Mouse (Mus musculus) liver, postnatal 0 days (tissue): Measurements from ENCODE around the gene Eppin. TPM values are rescaled to one million over a fixed set of nuclear protein-coding genes. Genes with fewer than 3 reads are reported as not detected.

Experiments
- ATAC-seq: fragments of 200-750 bp; cut with Nextera tagmentation; 2 replicates; pipeline ENCODE4 v1.8.0; 2017; ENCODE audit warnings: mild to moderate bottlenecking, moderate library complexity
- DNase-seq: peaks from one replicate; pipeline ENCODE4 v3.0.0-alpha.2; 2016
- H3K27ac ChIP-seq: fragments of 300-500 bp; sonication (generic); 2 replicates; pipeline ENCODE4 v1.5.1; 2014; ENCODE audit warnings: antibody characterized with exemption, moderate library complexity, mild to moderate bottlenecking, low read depth
- H3K27me3 ChIP-seq: fragments of 300-500 bp; sonication (generic); 2 replicates; pipeline ENCODE4 v1.6.1; 2014; ENCODE audit warnings: low read length, control low read depth, mixed read lengths; ENCODE audit not compliant: insufficient read depth
- H3K36me3 ChIP-seq: fragments of 300-500 bp; sonication (generic); replicated peaks from 2 replicates; pipeline ENCODE4 v1.6.1; 2014; ENCODE audit warnings: mild to moderate bottlenecking, control low read depth, low read length, moderate library complexity, mixed read lengths; ENCODE audit not compliant: insufficient read depth
- H3K4me1 ChIP-seq: fragments of 300-500 bp; sonication (generic); 2 replicates; pipeline ENCODE4 v1.6.1; 2014; ENCODE audit warnings: antibody characterized with exemption, mild to moderate bottlenecking, control low read depth; ENCODE audit not compliant: insufficient read depth
- H3K4me2 ChIP-seq: fragments of 300-500 bp; sonication (generic); 2 replicates; pipeline ENCODE4 v1.6.1; 2014; ENCODE audit warnings: low read depth, mild to moderate bottlenecking, low read length, moderate library complexity, mixed read lengths
- H3K4me3 ChIP-seq: fragments of 300-500 bp; sonication (generic); 2 replicates; pipeline ENCODE4 v1.5.1; 2014; ENCODE audit warnings: low read depth, low read length
- H3K9ac ChIP-seq: fragments of 300-500 bp; sonication (generic); replicated peaks from 2 replicates; pipeline ENCODE4 v1.6.1; 2014; ENCODE audit warnings: mild to moderate bottlenecking, moderate library complexity
- H3K9me3 ChIP-seq: fragments of 300-500 bp; sonication (generic); 2 replicates; pipeline ENCODE4 v1.6.1; 2016; ENCODE audit warnings: mild to moderate bottlenecking, control low read depth, low read length, mixed read lengths
- CTCF ChIP-seq: sonication (generic); IDR thresholded peaks from 2 replicates; pipeline ENCODE4 v1.5.1; 2016; ENCODE audit warnings: antibody characterized with exemption, low read depth
- EP300 ChIP-seq: IDR thresholded peaks from 2 replicates; pipeline ENCODE4 v1.6.1; 2016; ENCODE audit warnings: antibody characterized with exemption, low read depth, mild to moderate bottlenecking
- WGBS: fragments of 180-500 bp; shearing (Covaris S2); extraction: QIAGEN DNeasy Blood & Tissue Kit; methylation state at CpG from one replicate; pipeline ENCODE4 v1.1.7; 2014; ENCODE audit not compliant: insufficient replicate concordance; 5-methylcytosine and 5-hydroxymethylcytosine counted together
- polyA plus RNA-seq: library from polyadenylated mRNA; unstranded; fragments of >200 nt; fragmentation: Nextera tagmentation; extraction: Ambion mirVana; gene quantifications from 2 replicates; pipeline ENCODE4 v1.2.1, GENCODE M21; 2015

Gene Eppin
- polyA plus RNA-seq, 1 experiment from 2014 or later: not detected

GRCm38 (mm10) chr2:164544454-164545097 is 48.8 kb downstream of the Eppin start:
- no peak for DNase-seq
- ATAC-seq: no peak
- Histone ChIP-seq H3K9ac (no peak overlapping the region), H3K27me3 (no peaks in the 10 kb centered on the region), H3K36me3 (no peaks in the 10 kb centered on the region), H3K27ac (no peak overlapping the region), H3K4me3 (no peak overlapping the region), H3K4me1 (no peaks in the 10 kb centered on the region), H3K9me3 (no peaks in the 10 kb centered on the region), H3K4me2 (no peak overlapping the region)
- 24% methylated on average over 5 of the region's 5 CpGs for WGBS
- no peak for TF ChIP-seq CTCF
- no peak for TF ChIP-seq EP300

GRCm38 (mm10) chr2:164543745-164544144 is 49.6 kb downstream of the Eppin start:
- H3K27ac ChIP-seq: no peak overlapping the region
- no peak overlapping the region for H3K4me3 ChIP-seq
- DNase-seq (no peak), ATAC-seq (no peak)
- H3K27me3 ChIP-seq: no peaks in the 10 kb centered on the region
- 63% methylated on average over 2 of the region's 2 CpGs for WGBS
- H3K9ac ChIP-seq: no peak overlapping the region
- TF ChIP-seq CTCF (no peak), EP300 (no peak)
- H3K4me1 ChIP-seq: no peaks in the 10 kb centered on the region
- H3K9me3 ChIP-seq: no peaks in the 10 kb centered on the region
- no peaks in the 10 kb centered on the region for H3K36me3 ChIP-seq
- H3K4me2 ChIP-seq: no peak overlapping the region

GRCm38 (mm10) chr2:164542598-164542997 is 50.8 kb downstream of the Eppin start:
- Histone ChIP-seq H3K4me1 (no peaks in the 10 kb centered on the region), H3K27ac (no peak overlapping the region), H3K27me3 (no peaks in the 10 kb centered on the region), H3K36me3 (no peaks in the 10 kb centered on the region), H3K4me3 (no peak overlapping the region), H3K9ac (no peak overlapping the region), H3K4me2 (no peak overlapping the region), H3K9me3 (no peaks in the 10 kb centered on the region)
- ATAC-seq: no peak
- no peak for DNase-seq
- WGBS: 76% methylated on average over 7 of the region's 7 CpGs
- TF ChIP-seq CTCF (no peak), EP300 (no peak)

GRCm38 (mm10) chr2:164542132-164542531 is 51.3 kb downstream of the Eppin start:
- no peak overlapping the region for H3K27ac ChIP-seq
- H3K36me3 ChIP-seq: no peaks in the 10 kb centered on the region
- ATAC-seq (no peak), DNase-seq (no peak)
- no peaks in the 10 kb centered on the region for H3K27me3 ChIP-seq
- 74% methylated on average over 5 of the region's 5 CpGs for WGBS
- TF ChIP-seq EP300: no peak
- TF ChIP-seq CTCF: no peak
- H3K9ac ChIP-seq: no peak overlapping the region
- no peaks in the 10 kb centered on the region for H3K4me1 ChIP-seq
- H3K4me3 ChIP-seq: no peak overlapping the region
- H3K9me3 ChIP-seq: no peaks in the 10 kb centered on the region
- H3K4me2 ChIP-seq: no peak overlapping the region

GRCm38 (mm10) chr2:164540652-164541427 is 52.6 kb downstream of the Eppin start:
- Histone ChIP-seq H3K27ac (no peak overlapping the region), H3K4me1 (no peaks in the 10 kb centered on the region), H3K36me3 (no peaks in the 10 kb centered on the region), H3K4me2 (no peak overlapping the region), H3K9ac (no peak overlapping the region), H3K9me3 (no peaks in the 10 kb centered on the region), H3K27me3 (no peaks in the 10 kb centered on the region), H3K4me3 (no peak overlapping the region)
- TF ChIP-seq EP300 (no peak), CTCF (no peak)
- ATAC-seq (no peak), DNase-seq (no peak)
- WGBS: 18% methylated on average over 8 of the region's 8 CpGs

Other genes starting within 250 kb of the Eppin start
- 59.4 and 63.6 TPM in 2 replicates for gene Slpi, start 204.5 kb downstream of the Eppin start, polyA plus RNA-seq
- not detected in 2 replicates for gene Rbpjl, start 190.5 kb downstream of the Eppin start, polyA plus RNA-seq
- 0.18 and 0.25 TPM in 2 replicates for gene Matn4, start 188.4 kb downstream of the Eppin start, polyA plus RNA-seq
- 194 and 208 TPM in 2 replicates for gene Sdc4, start 149.7 kb downstream of the Eppin start, polyA plus RNA-seq
- 43.5 and 46.2 TPM in 2 replicates for gene Sys1, start 136.6 kb downstream of the Eppin start, polyA plus RNA-seq
- 5.8 and 6.1 TPM in 2 replicates for gene Gm20458, start 132.6 kb downstream of the Eppin start, polyA plus RNA-seq
- gene Trp53tg5, start 119.9 kb downstream of the Eppin start, polyA plus RNA-seq: not detected in 2 replicates
- gene Dbndd2, start 107.5 kb downstream of the Eppin start, polyA plus RNA-seq: 2.7 TPM in 2 replicates
- gene Pigt, start 96.1 kb downstream of the Eppin start, polyA plus RNA-seq: 24.3 and 25.1 TPM in 2 replicates
- 3.0 and 3.3 TPM in 2 replicates for gene Wfdc2, start 31.2 kb downstream of the Eppin start, polyA plus RNA-seq
- not detected in 2 replicates for gene Spint3, start 20.1 kb downstream of the Eppin start, polyA plus RNA-seq
- not detected in 2 replicates for gene Wfdc6a, start 8.1 kb downstream of the Eppin start, polyA plus RNA-seq
- not detected in 2 replicates for gene Wfdc6b, start 19.9 kb upstream of the Eppin start, polyA plus RNA-seq
- gene Wfdc8, start 20.0 kb upstream of the Eppin start, polyA plus RNA-seq: not detected in 2 replicates
- not detected in 2 replicates for gene Wfdc16, start 45.2 kb upstream of the Eppin start, polyA plus RNA-seq
- gene Wfdc10, start 62.5 kb upstream of the Eppin start, polyA plus RNA-seq: not detected in 2 replicates
- not detected in 2 replicates for gene Wfdc9, start 63.0 kb upstream of the Eppin start, polyA plus RNA-seq
- gene Wfdc11, start 80.5 kb upstream of the Eppin start, polyA plus RNA-seq: not detected in 2 replicates
- gene Wfdc13, start 91.5 kb upstream of the Eppin start, polyA plus RNA-seq: not detected in 2 replicates
- gene Spint4, start 104.9 kb upstream of the Eppin start, polyA plus RNA-seq: not detected in 2 replicates
- gene Spint5, start 121.7 kb upstream of the Eppin start, polyA plus RNA-seq: not detected in 2 replicates
- gene Wfdc3, start 152.3 kb upstream of the Eppin start, polyA plus RNA-seq: 2.0 and 2.5 TPM in 2 replicates
- 33.7 and 34.2 TPM in 2 replicates for gene Dnttip1, start 152.4 kb upstream of the Eppin start, polyA plus RNA-seq
- 243 and 277 TPM in 2 replicates for gene Ube2c, start 176.3 kb upstream of the Eppin start, polyA plus RNA-seq
- gene Tnnc2, start 186.4 kb upstream of the Eppin start, polyA plus RNA-seq: 6.5 and 127 TPM in 2 replicates
- 6.1 and 7.4 TPM in 2 replicates for gene Snx21, start 192.2 kb upstream of the Eppin start, polyA plus RNA-seq
- gene Acot8, start 211.3 kb upstream of the Eppin start, polyA plus RNA-seq: 23.1 and 25.0 TPM in 2 replicates
- 2.0 and 2.2 TPM in 2 replicates for gene Zswim3, start 211.5 kb upstream of the Eppin start, polyA plus RNA-seq
- gene Zswim1, start 229.1 kb upstream of the Eppin start, polyA plus RNA-seq: 3.1 TPM in 2 replicates
- gene Spata25, start 234.9 kb upstream of the Eppin start, polyA plus RNA-seq: not detected in 2 replicates
- gene Ctsa, start 239.3 kb upstream of the Eppin start, polyA plus RNA-seq: 101 and 109 TPM in 2 replicates
- gene Neurl2, start 239.9 kb upstream of the Eppin start, polyA plus RNA-seq: 2.5 and 3.1 TPM in 2 replicates